Mouse (Mus musculus) T-helper 2 cell (primary cell): ENCODE data around the gene Pofut1.

ENCODE experiments used
- in situ Hi-C: fragments of 300-600 bp; cut with MboI, MseI; formaldehyde crosslinking; loops from one replicate; pipeline ENCODE4 v1.15.1; 2025; ENCODE audit warnings: high pct_unique_total_duplicates

Pofut1 gene

GRCm38 (mm10) chr2:153241250-153242014 is at the start of gene Pofut1, which contains the start of gene Plagl2:
Pofut1 (plus strand) TSS chr2:153241533.
Plagl2 (minus strand) TSS chr2:153241426.
- in situ Hi-C loops, result no loop called here

GRCm38 (mm10) chr2:153194255-153194654 is 47.1 kb upstream of the Pofut1 start:
- in situ Hi-C loops, result no loop called here

- in situ Hi-C loops, result no loop called here
Measured at GRCm38 (mm10) chr2:153198485-153198884, 42.8 kb upstream of the Pofut1 start.

- in situ Hi-C loops, result no loop called here
Measured at GRCm38 (mm10) chr2:153199114-153199513, 42.2 kb upstream of the Pofut1 start.

- in situ Hi-C loops, result no loop called here
Measured at GRCm38 (mm10) chr2:153202766-153203165, 38.6 kb upstream of the Pofut1 start.

GRCm38 (mm10) chr2:153208149-153208548 is 33.2 kb upstream of the Pofut1 start:
- in situ Hi-C loops, result no loop called here

GRCm38 (mm10) chr2:153209286-153209685 is 32.0 kb upstream of the Pofut1 start:
- in situ Hi-C loops, result no loop called here

GRCm38 (mm10) chr2:153211451-153211850 is 29.9 kb upstream of the Pofut1 start:
- in situ Hi-C loops, result no loop called here

- in situ Hi-C loops, result no loop called here
Measured at GRCm38 (mm10) chr2:153213351-153213750, 28.0 kb upstream of the Pofut1 start.

GRCm38 (mm10) chr2:153214771-153215259 is 26.5 kb upstream of the Pofut1 start:
- in situ Hi-C loops, result no loop called here

GRCm38 (mm10) chr2:153215421-153215820 is 25.9 kb upstream of the Pofut1 start:
- in situ Hi-C loops, result no loop called here

- in situ Hi-C loops, result no loop called here
Measured at GRCm38 (mm10) chr2:153217826-153218340, 23.4 kb upstream of the Pofut1 start.

- in situ Hi-C loops, result no loop called here
Measured at GRCm38 (mm10) chr2:153218516-153218915, 22.8 kb upstream of the Pofut1 start.

GRCm38 (mm10) chr2:153221620-153222019 is 19.7 kb upstream of the Pofut1 start:
- in situ Hi-C loops, result no loop called here

GRCm38 (mm10) chr2:153222130-153222529 is 19.2 kb upstream of the Pofut1 start:
- in situ Hi-C loops, result no loop called here

GRCm38 (mm10) chr2:153222566-153222965 is 18.8 kb upstream of the Pofut1 start:
- in situ Hi-C loops, result no loop called here

- in situ Hi-C loops, result loop anchor here (5.0 kb wide), 1 partner anchor 488 kb away; the partner anchor contains the start of gene Id1
Measured at GRCm38 (mm10) chr2:153224946-153225594, 16.3 kb upstream of the Pofut1 start, which contains the start of gene Tspyl3. Tspyl3 (minus strand) TSS chr2:153225441.

GRCm38 (mm10) chr2:153225595-153225953 is 15.8 kb upstream of the Pofut1 start:
- in situ Hi-C loops, result loop anchor here (5.0 kb wide), 1 partner anchor 488 kb away; the partner anchor contains the start of gene Id1

GRCm38 (mm10) chr2:153227959-153228358 is 13.4 kb upstream of the Pofut1 start:
- in situ Hi-C loops, result loop anchor here (5.0 kb wide), 1 partner anchor 491 kb away; the partner anchor contains the start of gene Id1

- in situ Hi-C loops, result loop anchor here (5.0 kb wide), 1 partner anchor 491 kb away; the partner anchor contains the start of gene Id1
Measured at GRCm38 (mm10) chr2:153228523-153228922, 12.8 kb upstream of the Pofut1 start.

- in situ Hi-C loops, result no loop called here
Measured at GRCm38 (mm10) chr2:153237193-153237592, 4.1 kb upstream of the Pofut1 start.

GRCm38 (mm10) chr2:153237891-153238290 is 3.4 kb upstream of the Pofut1 start:
- in situ Hi-C loops, result no loop called here
